Mouse (Mus musculus): ENCODE data around the gene Smdt1.

Smdt1 gene

GRCm38 (mm10) chr15:82338593-82339112 is at the start of gene Smdt1, which contains the start of the genes Naga and Pheta2:
TSS of gene Smdt1 (plus strand) at chr15:82338959.
TSS of gene Naga (minus strand) at chr15:82338925.
TSS of gene Pheta2 (plus strand) at chr15:82338942.
- DNase-seq (ENCODE audit: extremely low read depth, low read depth) = peak; percentile 90

GRCm38 (mm10) chr15:82290252-82290651 is 48.5 kb upstream of the Smdt1 start:
- DNase-seq (ENCODE audit: extremely low read depth, low read depth) = no peak

GRCm38 (mm10) chr15:82292851-82293250 is 45.9 kb upstream of the Smdt1 start:
- no peak for DNase-seq (ENCODE audit: extremely low read depth, low read depth)

- DNase-seq (ENCODE audit: extremely low read depth, low read depth) = no peak
These were observed 45.5 kb upstream of the Smdt1 start for GRCm38 (mm10) chr15:82293271-82293711.

- DNase-seq (ENCODE audit: extremely low read depth, low read depth) = no peak
These were observed 44.7 kb upstream of the Smdt1 start for GRCm38 (mm10) chr15:82294059-82294458.

- DNase-seq (ENCODE audit: extremely low read depth, low read depth) = no peak
These were observed 39.8 kb upstream of the Smdt1 start, which contains the start of gene Wbp2nl for GRCm38 (mm10) chr15:82298764-82299561. TSS of gene Wbp2nl (plus strand) at chr15:82298954.

- DNase-seq (ENCODE audit: extremely low read depth, low read depth) = no peak
These were observed 31.7 kb upstream of the Smdt1 start for GRCm38 (mm10) chr15:82307107-82307506.

- DNase-seq (ENCODE audit: extremely low read depth, low read depth) = no peak
These were observed 30.3 kb upstream of the Smdt1 start for GRCm38 (mm10) chr15:82308416-82308815.

GRCm38 (mm10) chr15:82317839-82318238 is 20.9 kb upstream of the Smdt1 start:
- DNase-seq (ENCODE audit: extremely low read depth, low read depth) = no peak

- no peak for DNase-seq (ENCODE audit: extremely low read depth, low read depth)
These were observed 19.1 kb upstream of the Smdt1 start for GRCm38 (mm10) chr15:82319613-82320012.

- no peak for DNase-seq (ENCODE audit: extremely low read depth, low read depth)
These were observed 16.6 kb upstream of the Smdt1 start for GRCm38 (mm10) chr15:82322195-82322594.

- no peak for DNase-seq (ENCODE audit: extremely low read depth, low read depth)
These were observed 13.4 kb upstream of the Smdt1 start for GRCm38 (mm10) chr15:82325382-82325781.

GRCm38 (mm10) chr15:82335194-82335593 is 3.6 kb upstream of the Smdt1 start:
- DNase-seq (ENCODE audit: extremely low read depth, low read depth) = no peak

- DNase-seq (ENCODE audit: extremely low read depth, low read depth) = no peak
These were observed 2.1 kb upstream of the Smdt1 start for GRCm38 (mm10) chr15:82336629-82337028.

GRCm38 (mm10) chr15:82337875-82338274 is 884 bp upstream of the Smdt1 start:
- DNase-seq (ENCODE audit: extremely low read depth, low read depth) = peak; percentile 82

GRCm38 (mm10) chr15:82339150-82339549 is 391 bp downstream of the Smdt1 start:
- no peak for DNase-seq (ENCODE audit: extremely low read depth, low read depth)

GRCm38 (mm10) chr15:82339634-82340254 is 985 bp downstream of the Smdt1 start:
- DNase-seq (ENCODE audit: extremely low read depth, low read depth) = no peak

GRCm38 (mm10) chr15:82340414-82341035 is 1.8 kb downstream of the Smdt1 start:
- peak; percentile 66 for DNase-seq (ENCODE audit: extremely low read depth, low read depth)

GRCm38 (mm10) chr15:82341036-82341501 is 2.3 kb downstream of the Smdt1 start:
- no peak for DNase-seq (ENCODE audit: extremely low read depth, low read depth)

GRCm38 (mm10) chr15:82341675-82342542 is 3.1 kb downstream of the Smdt1 start:
- DNase-seq (ENCODE audit: extremely low read depth, low read depth) = peak; percentile 100

GRCm38 (mm10) chr15:82342543-82342935 is 3.8 kb downstream of the Smdt1 start:
- no peak for DNase-seq (ENCODE audit: extremely low read depth, low read depth)

Measured in MEL-GATA-1-ER (cell line).